Mouse (Mus musculus) limb, embryonic 13.5 days (tissue): ENCODE measurements around the gene Izumo4. TPM values are rescaled to one million over a fixed set of nuclear protein-coding genes. Genes with fewer than 3 reads are reported as not detected.

Source experiments
- ATAC-seq: fragments of 200-750 bp; cut with Nextera tagmentation; 2 replicates; pipeline ENCODE4 v1.8.0; 2017; ENCODE audit warnings: low read depth, moderate number of reproducible peaks, moderate TSS enrichment; ENCODE audit not compliant: low FRiP score
- H3K27ac ChIP-seq: fragments of 300-500 bp; sonication (generic); 2 replicates; pipeline ENCODE4 v1.5.1; 2015; ENCODE audit warnings: inconsistent platforms, mild to moderate bottlenecking, moderate library complexity
- H3K27me3 ChIP-seq: fragments of 300-500 bp; sonication (generic); 2 replicates; pipeline ENCODE4 v1.6.1; 2015; ENCODE audit warnings: mild to moderate bottlenecking, inconsistent platforms
- H3K36me3 ChIP-seq: fragments of 300-500 bp; sonication (generic); 2 replicates; pipeline ENCODE4 v1.6.1; 2015; ENCODE audit warnings: inconsistent platforms, mild to moderate bottlenecking, moderate library complexity
- H3K4me1 ChIP-seq: fragments of 300-500 bp; sonication (generic); 2 replicates; pipeline ENCODE4 v1.6.1; 2015; ENCODE audit warnings: inconsistent platforms
- H3K4me2 ChIP-seq: fragments of 300-500 bp; sonication (generic); replicated peaks from 2 replicates; pipeline ENCODE4 v1.6.1; 2015; ENCODE audit warnings: inconsistent platforms, mild to moderate bottlenecking, moderate library complexity
- H3K4me3 ChIP-seq: fragments of 300-500 bp; sonication (generic); 2 replicates; pipeline ENCODE4 v1.5.1; 2015; ENCODE audit warnings: moderate library complexity, mild to moderate bottlenecking, inconsistent platforms
- H3K9ac ChIP-seq: fragments of 300-500 bp; sonication (generic); 2 replicates; pipeline ENCODE4 v1.6.1; 2015; ENCODE audit warnings: mild to moderate bottlenecking, inconsistent platforms
- H3K9me3 ChIP-seq: fragments of 300-500 bp; sonication (generic); 2 replicates; pipeline ENCODE4 v1.6.1; 2016; ENCODE audit warnings: inconsistent platforms
- WGBS: fragments of 180-500 bp; shearing (Covaris S2); methylation state at CpG from one replicate; pipeline ENCODE4 v1.1.7; 2015; 5-methylcytosine and 5-hydroxymethylcytosine counted together
- polyA plus RNA-seq: library from polyadenylated mRNA; unstranded; fragments of >200 nt; fragmentation: Nextera tagmentation; extraction: Ambion mirVana; gene quantifications from 2 replicates; pipeline ENCODE4 v1.2.1, GENCODE M21; 2015

Izumo4 gene
- polyA plus RNA-seq, 1 experiment from 2014 or later: 24.2 TPM

DNA sequence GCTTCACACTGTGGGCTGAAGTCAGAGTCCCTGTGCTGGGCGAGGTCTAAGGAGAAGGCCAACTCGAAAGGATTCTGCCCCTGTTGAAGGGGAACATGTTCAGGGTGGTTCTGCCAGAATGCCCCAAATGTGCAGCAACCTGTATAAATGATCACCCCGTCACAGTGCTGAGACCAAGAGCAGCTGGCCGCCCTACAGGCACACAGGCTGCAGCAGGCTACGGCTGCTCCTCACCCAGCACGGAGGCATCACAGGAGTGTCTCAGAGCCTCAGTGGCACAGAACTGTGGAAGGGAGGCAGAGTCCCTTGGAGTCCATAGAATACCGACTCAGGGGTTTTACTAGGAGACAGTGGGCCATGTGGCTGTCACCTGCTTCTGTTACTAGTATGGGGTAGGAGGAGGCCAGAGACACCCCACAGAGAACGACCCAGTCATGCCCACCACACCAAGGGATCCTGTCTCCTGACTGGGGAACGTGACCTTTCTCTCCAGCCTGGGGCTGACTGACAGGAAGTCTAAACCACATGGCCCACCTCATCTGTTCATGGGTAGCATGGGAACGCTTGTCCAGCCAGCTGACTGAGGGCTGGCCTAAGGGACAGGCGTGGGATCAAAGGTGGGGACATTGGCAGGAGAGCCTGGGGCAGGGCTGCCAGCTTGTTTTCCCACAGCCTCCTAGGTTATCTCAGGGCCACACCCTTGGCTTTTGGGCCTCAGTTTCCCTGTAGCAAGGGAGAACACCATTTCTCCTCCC is 29.9 kb upstream of the Izumo4 start:
- no peak for ATAC-seq
- Histone ChIP-seq H3K27me3 (no peaks in the 10 kb centered on the region), H3K4me1 (peaks cover 34% of the 10 kb centered on the region), H3K36me3 (peaks cover 69% of the 10 kb centered on the region), H3K4me3 (no peak overlapping the region), H3K27ac (no peak overlapping the region), H3K9me3 (no peaks in the 10 kb centered on the region), H3K4me2 (no peak overlapping the region), H3K9ac (peak overlapping the region; percentile 56)
- 75% methylated on average over 11 of the region's 11 CpGs for WGBS

DNA sequence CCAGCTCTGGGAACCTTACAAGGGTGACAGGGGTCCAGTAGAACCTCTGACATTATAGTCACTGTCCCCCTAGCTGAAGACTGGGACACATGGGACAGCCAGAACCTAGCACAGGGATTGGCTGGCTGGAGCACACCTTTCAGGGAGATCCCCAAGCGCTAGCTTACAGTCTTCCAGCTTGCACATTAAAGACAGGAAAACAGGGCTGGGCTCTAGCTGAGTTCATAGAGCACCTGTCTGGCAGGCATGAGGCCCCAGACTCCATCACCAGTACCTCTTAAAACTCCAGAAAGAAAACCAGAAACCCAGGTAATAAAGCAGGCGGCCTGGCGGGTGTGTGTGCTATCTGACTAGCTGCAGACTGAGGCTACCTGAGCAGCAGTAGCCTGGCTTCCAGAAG is 28.3 kb upstream of the Izumo4 start:
- H3K4me2 ChIP-seq: peak overlapping the region; percentile 75
- no peaks in the 10 kb centered on the region for H3K9me3 ChIP-seq
- peaks cover 53% of the 10 kb centered on the region for H3K36me3 ChIP-seq
- H3K4me3 ChIP-seq: peak overlapping the region; percentile 98
- peak overlapping the region; percentile 76 for H3K27ac ChIP-seq
- 54% methylated on average over 3 of the region's 3 CpGs for WGBS
- no peaks in the 10 kb centered on the region for H3K27me3 ChIP-seq
- peak overlapping the region; percentile 99 for H3K9ac ChIP-seq
- peaks cover 50% of the 10 kb centered on the region for H3K4me1 ChIP-seq
- ATAC-seq: no peak

DNA sequence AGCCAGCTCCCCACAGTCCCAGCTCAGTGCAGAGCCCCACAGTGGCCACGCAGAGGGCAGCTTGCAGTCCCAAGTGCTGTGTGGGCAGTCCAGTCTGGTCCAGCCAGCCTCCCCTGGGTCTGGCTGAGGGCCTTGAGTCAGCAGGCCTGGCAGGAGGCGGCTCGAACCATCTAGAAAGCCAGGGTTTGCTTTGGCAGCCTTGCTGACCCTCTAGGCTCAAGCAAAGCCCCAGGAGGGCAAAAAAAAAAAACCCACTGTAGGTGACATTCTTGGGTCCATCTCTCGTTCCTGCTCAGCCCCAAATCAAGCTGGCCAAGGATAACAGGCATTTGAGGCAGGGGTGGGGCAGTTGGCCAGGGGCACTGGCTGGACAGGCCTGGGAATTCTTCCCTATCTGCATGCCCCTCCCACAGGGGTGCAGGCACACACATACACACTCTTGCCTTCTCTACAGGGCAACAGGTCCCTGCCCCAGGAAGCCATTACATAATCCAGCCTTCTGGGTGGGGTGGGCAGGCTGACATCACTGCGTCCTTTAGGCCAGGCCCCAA is 27.7 kb upstream of the Izumo4 start:
- peaks cover 48% of the 10 kb centered on the region for H3K36me3 ChIP-seq
- H3K9ac ChIP-seq: peak overlapping the region; percentile 99
- ATAC-seq: no peak
- H3K27me3 ChIP-seq: no peaks in the 10 kb centered on the region
- H3K27ac ChIP-seq: peak overlapping the region; percentile 84
- WGBS: 57% methylated on average over 5 of the region's 5 CpGs
- H3K4me3 ChIP-seq: peak overlapping the region; percentile 98
- H3K9me3 ChIP-seq: no peaks in the 10 kb centered on the region
- H3K4me1 ChIP-seq: peaks cover 56% of the 10 kb centered on the region
- H3K4me2 ChIP-seq: peak overlapping the region; percentile 75

DNA sequence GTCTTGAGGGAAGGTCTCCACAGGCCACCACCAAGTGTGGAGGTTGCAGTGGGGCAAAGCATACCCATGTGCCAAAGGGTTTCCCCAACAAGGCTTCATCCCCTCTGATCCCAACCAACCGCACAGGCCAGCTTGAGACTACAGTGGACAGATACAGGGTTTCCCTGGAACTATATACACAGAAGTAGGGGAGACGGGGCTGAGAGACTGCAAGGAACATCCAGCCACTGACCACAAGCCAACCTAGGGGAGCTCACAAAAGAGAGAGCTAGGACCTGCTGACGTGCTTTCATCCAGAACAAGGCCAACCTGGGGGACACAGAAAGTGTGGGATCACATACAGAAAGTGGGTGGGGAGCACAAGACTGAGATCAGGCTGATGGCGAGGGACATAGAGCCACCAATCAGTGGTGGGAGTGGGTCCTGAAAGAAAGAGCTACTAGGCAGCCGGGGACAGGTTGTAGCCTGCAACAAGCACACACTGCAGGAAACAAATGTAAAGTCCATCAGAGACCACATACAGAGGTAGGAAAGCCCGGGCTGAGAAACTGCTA is 27.1 kb upstream of the Izumo4 start:
- H3K4me1 ChIP-seq: peaks cover 62% of the 10 kb centered on the region
- 22% methylated on average over 6 of the region's 6 CpGs for WGBS

DNA sequence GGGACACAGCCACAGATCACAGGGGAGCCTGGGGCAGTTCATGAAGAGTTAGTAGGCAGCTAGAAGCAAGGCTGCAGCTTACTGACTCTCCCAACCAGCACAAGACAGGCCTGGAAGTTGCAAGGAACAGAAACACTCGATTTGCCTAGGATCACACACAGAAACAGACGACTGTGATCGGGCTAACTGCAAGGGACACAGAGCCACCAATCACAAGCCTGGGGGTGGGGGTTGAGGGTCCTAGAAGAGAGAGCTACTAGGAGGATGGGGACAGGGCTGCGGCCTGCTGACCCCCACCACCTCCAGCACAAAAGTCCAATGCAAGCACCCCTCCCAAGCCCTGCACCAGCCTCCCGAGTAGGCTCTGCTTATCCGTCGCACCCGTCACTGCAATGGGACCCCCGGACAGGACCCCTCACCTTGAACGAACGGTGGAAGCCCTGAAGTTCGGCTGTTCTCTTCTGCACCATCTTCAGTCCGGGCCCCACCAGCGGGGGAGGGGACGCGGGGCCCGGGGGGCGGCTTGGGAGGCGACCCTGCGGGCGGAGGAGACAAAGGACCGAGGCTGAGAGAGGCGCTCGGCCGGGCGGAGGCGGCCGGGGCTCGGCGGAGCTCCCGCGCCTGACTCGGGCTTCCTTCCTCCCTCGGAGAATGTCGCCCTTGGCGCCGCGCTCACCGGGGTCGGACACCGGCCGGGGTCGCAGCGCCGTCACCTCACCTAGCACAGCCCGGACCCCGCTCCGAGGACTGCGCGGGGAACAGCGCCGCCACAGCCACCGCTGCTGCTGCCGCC is 26.4 kb upstream of the Izumo4 start:
- peak; percentile 9; the same call in 1 of the 2 replicates for ATAC-seq
- no peaks in the 10 kb centered on the region for H3K27me3 ChIP-seq
- H3K4me3 ChIP-seq: peak overlapping the region; percentile 98
- H3K36me3 ChIP-seq: peaks cover 34% of the 10 kb centered on the region
- H3K4me2 ChIP-seq: peak overlapping the region; percentile 75
- H3K9ac ChIP-seq: peak overlapping the region; percentile 99
- H3K27ac ChIP-seq: peak overlapping the region; percentile 84
- WGBS: under 1% methylated on average over 39 of the region's 54 CpGs
- H3K4me1 ChIP-seq: peaks cover 63% of the 10 kb centered on the region
- no peaks in the 10 kb centered on the region for H3K9me3 ChIP-seq

More for the DNA sequence above, 27.1 kb upstream of the Izumo4 start:
- H3K4me3 ChIP-seq: peak overlapping the region; percentile 98
- no peaks in the 10 kb centered on the region for H3K9me3 ChIP-seq
- H3K36me3 ChIP-seq: peaks cover 41% of the 10 kb centered on the region
- H3K27me3 ChIP-seq: no peaks in the 10 kb centered on the region
- H3K4me2 ChIP-seq: peak overlapping the region; percentile 75
- H3K9ac ChIP-seq: peak overlapping the region; percentile 99
- H3K27ac ChIP-seq: peak overlapping the region; percentile 84
- no peak for ATAC-seq

DNA sequence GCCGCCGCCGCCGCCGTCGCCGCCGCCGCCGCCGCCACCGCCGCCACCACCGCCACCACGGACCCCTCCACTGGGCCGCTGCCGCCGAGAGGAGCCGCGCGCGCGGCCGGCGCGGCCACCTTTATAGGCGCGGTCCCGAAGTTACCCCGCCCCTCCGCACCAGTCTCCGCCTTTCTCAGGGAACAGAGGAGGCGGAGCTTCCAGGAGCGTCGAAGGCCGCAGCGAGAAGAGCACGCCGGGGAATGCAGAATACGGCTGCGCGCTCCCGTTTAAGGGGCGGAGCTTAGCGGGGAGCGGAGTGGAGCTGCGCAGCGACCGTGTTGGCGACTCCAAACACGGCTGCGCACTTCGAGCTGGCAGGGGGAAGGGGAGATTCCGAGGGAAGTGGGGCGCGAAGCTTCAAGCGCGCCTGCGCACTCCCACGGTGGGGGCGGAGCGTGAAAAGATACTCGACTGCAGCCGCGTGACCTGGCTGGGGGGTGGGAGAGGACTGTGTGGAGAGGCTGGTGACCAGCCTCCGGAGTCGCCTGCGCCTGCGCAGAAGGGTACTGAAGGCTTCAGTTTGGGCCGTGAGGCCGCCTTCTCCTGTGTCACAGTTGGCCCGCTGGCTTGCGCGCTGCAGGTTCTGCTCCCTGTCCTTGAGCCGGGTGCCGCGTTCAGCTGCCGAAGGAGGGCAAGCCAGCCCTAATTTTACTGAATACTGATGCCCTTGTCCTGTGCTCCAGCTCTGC is 25.6 kb upstream of the Izumo4 start:
- Histone ChIP-seq H3K4me2 (peak overlapping the region; percentile 83), H3K4me1 (peaks cover 63% of the 10 kb centered on the region), H3K9ac (peak overlapping the region; percentile 99), H3K27ac (peak overlapping the region; percentile 99), H3K36me3 (peaks cover 27% of the 10 kb centered on the region), H3K27me3 (no peaks in the 10 kb centered on the region), H3K9me3 (no peaks in the 10 kb centered on the region), H3K4me3 (peak overlapping the region; percentile 98)
- 0% methylated on average over 63 of the region's 78 CpGs for WGBS
- ATAC-seq: peak; percentile 93

DNA sequence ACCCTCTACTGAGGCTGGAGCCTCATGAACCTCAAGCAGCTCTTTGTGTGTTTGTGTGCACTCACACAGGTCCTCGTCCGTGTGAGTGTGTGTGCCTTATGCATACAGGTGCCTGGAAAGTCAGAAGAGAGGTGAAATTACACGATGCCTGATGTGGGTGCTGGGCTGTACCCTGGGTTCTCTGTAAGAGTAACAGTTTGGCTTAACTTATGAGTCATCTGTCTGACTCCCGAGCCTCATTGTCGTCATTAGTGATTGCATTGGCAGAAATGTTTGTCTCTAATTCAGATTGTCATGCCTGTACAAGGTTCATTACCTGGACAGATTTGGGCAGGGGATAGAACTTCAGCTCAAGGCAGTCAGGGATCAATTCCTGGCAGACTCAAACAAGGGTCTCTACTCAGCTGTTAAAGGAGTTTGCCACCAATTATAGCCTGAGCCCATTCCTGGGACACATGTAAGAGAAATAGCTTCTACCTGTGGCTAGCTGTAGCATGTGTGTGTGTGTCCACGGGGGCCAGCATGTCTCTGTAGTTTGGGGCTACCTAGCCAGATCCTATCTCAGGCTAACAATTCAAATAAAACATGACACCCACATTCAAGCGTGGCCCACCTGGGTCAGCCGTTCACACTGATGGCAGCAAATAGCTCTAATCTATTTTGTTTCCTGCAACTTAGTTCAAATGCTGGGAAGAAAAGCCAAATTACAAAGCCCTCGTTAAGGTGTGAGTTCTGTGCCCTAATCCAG is 24.7 kb upstream of the Izumo4 start:
- Histone ChIP-seq H3K9me3 (no peaks in the 10 kb centered on the region), H3K4me3 (peak overlapping the region; percentile 98), H3K27me3 (no peaks in the 10 kb centered on the region), H3K4me1 (peaks cover 62% of the 10 kb centered on the region), H3K4me2 (peak overlapping the region; percentile 83), H3K36me3 (peaks cover 17% of the 10 kb centered on the region; the same call in 1 of the 2 replicates), H3K27ac (peak overlapping the region; percentile 99), H3K9ac (peak overlapping the region; percentile 82)
- ATAC-seq: no peak
- 30% methylated on average over 9 of the region's 9 CpGs for WGBS

DNA sequence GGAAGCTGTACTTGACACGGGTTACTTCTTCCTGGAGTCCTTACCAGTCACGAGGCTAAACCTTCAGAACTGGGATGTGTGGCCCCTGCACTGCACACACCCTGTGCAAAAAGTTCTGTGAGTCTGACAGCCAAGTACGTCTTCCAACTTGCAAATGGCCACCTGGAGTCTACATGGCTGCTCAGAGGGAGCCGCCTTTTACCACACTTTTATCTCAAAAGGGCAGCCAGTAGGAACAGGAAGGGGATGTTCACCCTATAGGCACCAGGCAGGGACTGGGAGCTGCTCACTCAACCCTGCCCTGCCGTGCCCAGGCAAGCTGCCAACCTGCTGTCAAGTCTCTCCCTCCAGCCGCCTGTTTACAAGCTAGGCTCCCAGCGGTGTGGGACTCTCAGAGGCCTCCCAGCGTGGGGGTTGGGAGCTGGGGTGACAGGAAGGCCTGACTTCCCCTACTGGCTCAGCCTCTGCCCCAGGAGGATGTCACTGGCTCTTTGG is 24.0 kb upstream of the Izumo4 start, which contains the start of gene Mknk2:
Mknk2 (minus strand) TSS at position 171 of the 495 bp plus-strand sequence.
- no peak for ATAC-seq
- 22% methylated on average over 8 of the region's 8 CpGs for WGBS
- peaks cover 55% of the 10 kb centered on the region for H3K4me1 ChIP-seq
- H3K9me3 ChIP-seq: no peaks in the 10 kb centered on the region
- peak within 1 kb of the TSS; percentile 99 for H3K27ac ChIP-seq
- H3K36me3 ChIP-seq: peaks cover 12% of the 10 kb centered on the region
- peak within 1 kb of the TSS; percentile 83 for H3K4me2 ChIP-seq
- H3K9ac ChIP-seq: peak within 1 kb of the TSS; percentile 82
- peak within 1 kb of the TSS; percentile 98 for H3K4me3 ChIP-seq
- no peaks in the 10 kb centered on the region for H3K27me3 ChIP-seq

DNA sequence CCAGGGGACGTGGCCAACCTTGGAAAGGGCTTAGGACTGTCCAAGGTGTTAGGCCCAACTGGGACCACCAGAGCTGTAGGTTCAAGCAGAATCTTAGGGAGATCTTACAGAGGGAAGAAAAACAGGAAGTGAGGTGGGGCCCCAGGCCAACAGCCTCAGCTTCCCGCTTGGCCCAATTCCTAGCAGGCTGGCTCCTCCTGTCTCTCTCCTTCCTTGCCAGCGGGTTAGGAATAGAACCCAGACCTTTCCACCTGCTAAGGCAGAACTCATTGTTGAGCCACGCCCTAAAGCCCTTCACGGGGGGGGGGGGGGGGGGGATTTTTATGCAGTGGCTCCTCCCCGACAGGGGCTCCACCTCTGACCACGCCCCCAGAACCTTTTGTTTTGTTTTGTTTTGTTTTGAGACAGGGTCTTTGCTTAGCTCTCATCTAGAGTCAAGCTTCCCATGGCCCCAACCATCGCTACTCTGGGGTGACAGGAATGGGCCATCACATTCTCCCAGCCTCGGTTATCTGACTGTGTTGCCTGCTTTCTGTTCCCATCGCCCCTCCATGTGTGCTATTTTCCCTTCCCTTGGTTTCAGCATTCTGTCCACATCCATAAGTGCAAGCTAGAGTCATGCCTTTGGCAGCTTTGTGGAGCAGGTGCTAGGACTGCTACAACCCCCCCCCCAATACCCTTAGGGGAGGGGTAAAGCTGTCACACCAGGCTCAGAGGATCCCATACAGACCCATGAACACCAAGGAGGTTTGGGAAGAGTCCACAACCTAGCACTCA is 23.2 kb upstream of the Izumo4 start:
- ATAC-seq: no peak
- Histone ChIP-seq H3K9me3 (no peaks in the 10 kb centered on the region), H3K27me3 (no peaks in the 10 kb centered on the region), H3K4me3 (no peak overlapping the region), H3K36me3 (peaks cover 14% of the 10 kb centered on the region), H3K4me2 (peak overlapping the region; percentile 83), H3K9ac (peak overlapping the region; percentile 82; the same call in 1 of the 2 replicates), H3K4me1 (peaks cover 47% of the 10 kb centered on the region), H3K27ac (peak overlapping the region; percentile 99)
- 62% methylated on average over 9 of the region's 10 CpGs for WGBS

DNA sequence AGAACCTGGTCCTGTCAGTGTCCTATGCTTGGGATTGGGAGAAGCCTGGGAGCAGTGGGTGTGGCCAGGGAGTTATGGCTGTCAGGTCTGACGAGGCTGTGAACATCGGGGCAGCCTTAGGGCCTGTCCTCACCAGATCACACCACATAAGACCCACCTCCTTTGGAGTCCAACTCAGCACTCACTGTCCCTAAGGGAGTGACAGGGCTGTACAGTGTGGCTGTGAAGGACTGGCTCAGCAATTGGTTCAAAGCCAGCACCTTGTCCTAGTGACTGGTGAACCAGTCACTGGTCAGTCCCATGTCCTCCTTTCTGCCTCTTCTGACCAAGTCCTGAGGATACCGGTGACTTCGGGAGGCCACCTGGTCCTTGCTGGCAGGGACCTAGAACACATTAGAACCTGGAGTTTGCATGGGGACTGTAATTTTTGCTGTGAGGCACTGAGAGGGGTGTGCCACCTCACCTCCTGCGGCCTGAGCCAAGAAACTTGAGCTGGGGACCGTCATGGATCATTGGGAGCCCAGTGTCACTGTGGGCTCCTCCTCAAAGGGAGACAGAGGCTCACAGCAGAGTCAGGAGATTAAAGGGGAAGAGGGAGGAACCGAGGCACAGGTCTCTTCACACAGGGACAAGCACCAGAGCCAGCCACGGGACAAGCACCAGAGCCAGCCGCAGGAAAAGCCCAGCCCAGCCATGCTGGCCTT is 22.3 kb upstream of the Izumo4 start:
- Histone ChIP-seq H3K9ac (no peak overlapping the region), H3K4me2 (no peak overlapping the region), H3K4me1 (peaks cover 38% of the 10 kb centered on the region), H3K4me3 (no peak overlapping the region), H3K36me3 (peaks cover 15% of the 10 kb centered on the region), H3K27ac (peak overlapping the region; percentile 99; the same call in 1 of the 2 replicates), H3K27me3 (no peaks in the 10 kb centered on the region), H3K9me3 (no peaks in the 10 kb centered on the region)
- no peak for ATAC-seq
- 50% methylated on average over 9 of the region's 9 CpGs for WGBS
